Mouse (Mus musculus) left cerebral cortex, adult 9 months (tissue): Measurements from ENCODE around the gene Folh1.
"Not testable (repeated sequence)": the region's sequence is repeated elsewhere in the genome, so short reads cannot be mapped to it uniquely, and the experiment has no call there.

Experiments
- DNase-seq, 2 experiments: peaks; one replicate each; pipeline ENCODE4 v3.0.0; 2022; ENCODE audit warnings: low spot score in 2 of 2

Folh1 gene

GRCm38 (mm10) chr7:86775617-86776325 lies at the start of gene Folh1:
Gene Folh1, minus strand, starts transcription at chr7:86775943.
- DNase-seq: peak in 1 of 2 experiments; percentile 11

GRCm38 (mm10) chr7:86816466-86816865 lies 40.7 kb upstream of the Folh1 start:
- no peak for DNase-seq

- not testable (repeated sequence) for DNase-seq
Observed at GRCm38 (mm10) chr7:86815716-86816115, 40.0 kb upstream of the Folh1 start.

- not testable (repeated sequence) for DNase-seq
Observed at GRCm38 (mm10) chr7:86815241-86815640, 39.5 kb upstream of the Folh1 start.

- no peak for DNase-seq
Observed at GRCm38 (mm10) chr7:86794727-86795126, 19.0 kb upstream of the Folh1 start, which contains the start of gene Vmn2r77. Gene Vmn2r77, plus strand, starts transcription at chr7:86795027.

- DNase-seq: no peak
Observed at GRCm38 (mm10) chr7:86771621-86772020, 4.1 kb downstream of the Folh1 start.

- no peak for DNase-seq
Observed at GRCm38 (mm10) chr7:86764628-86765027, 11.1 kb downstream of the Folh1 start.

GRCm38 (mm10) chr7:86760751-86761150 lies 15.0 kb downstream of the Folh1 start:
- no peak for DNase-seq

- DNase-seq: no peak
Observed at GRCm38 (mm10) chr7:86725013-86725412, 50.7 kb downstream of the Folh1 start.

GRCm38 (mm10) chr7:86688030-86688429 lies 87.7 kb downstream of the Folh1 start, which contains the start of gene Olfr292:
Gene Olfr292, plus strand, starts transcription at chr7:86688330.
- no peak for DNase-seq
